21 mouse cellular contexts compared by ENCODE assay signal in the genomic region with DNA sequence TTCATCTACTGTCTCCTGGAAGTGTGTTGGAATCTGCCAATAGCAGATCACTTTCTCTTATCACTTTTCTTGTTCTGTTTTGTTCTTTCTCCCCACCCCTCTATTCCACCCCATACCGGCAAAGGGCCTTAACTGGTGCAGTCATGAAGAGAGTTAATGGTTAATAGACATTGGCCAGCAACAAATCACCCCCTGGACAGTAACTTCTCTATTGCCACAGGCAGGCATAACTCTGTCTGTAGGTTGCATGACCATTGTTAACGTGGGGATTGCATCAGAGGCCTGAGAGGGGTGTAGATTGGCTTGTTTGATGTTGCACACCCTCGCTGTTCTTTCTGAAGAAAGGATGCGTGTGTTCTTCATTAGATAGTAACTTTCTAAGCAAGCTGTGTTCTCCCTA. TPM values are rescaled to one million over a fixed set of nuclear protein-coding genes. Genes with fewer than 3 reads are reported as not detected.
"Had no signal": no experiment of that assay in that cellular context is flagged by ENCODE, and none has a peak within 500 bp of the region (broad histone marks: within the 10 kb centered on the region; RNA-seq: fewer than 3 reads in every experiment).

No protein-coding gene starts in this region.

- H3K4me3 ChIP-seq: intestine, embryonic 15.5 days; layer of hippocampus, adult 2 months; liver, embryonic 15.5 days; midbrain, embryonic 12.5 days; midbrain, embryonic 15.5 days; neural tube, embryonic 12.5 days; neural tube, embryonic 15.5 days had no signal

- H3K9me3 ChIP-seq: intestine, embryonic 15.5 days; liver, embryonic 15.5 days; midbrain, embryonic 12.5 days; midbrain, embryonic 15.5 days; neural tube, embryonic 12.5 days; neural tube, embryonic 15.5 days had no signal

- DNase-seq: kidney, adult 18-20 months; kidney, postnatal 25 days; layer of hippocampus, adult 9-11 months; lung, embryonic 14.5 days; right cerebral cortex, adult 18-20 months; right cerebral cortex, postnatal 14 days; right cerebral cortex, postnatal 4 days; thymus, adult 2 months; thymus, postnatal 14 days; thymus, postnatal 4 days had no signal

- H3K4me1 ChIP-seq: intestine, embryonic 15.5 days; liver, embryonic 15.5 days; midbrain, embryonic 12.5 days; midbrain, embryonic 15.5 days; neural tube, embryonic 12.5 days; neural tube, embryonic 15.5 days had no signal

- H3K9ac ChIP-seq: intestine, embryonic 15.5 days; liver, embryonic 15.5 days; lung, embryonic 14.5 days; midbrain, embryonic 12.5 days; midbrain, embryonic 15.5 days; neural tube, embryonic 12.5 days; neural tube, embryonic 15.5 days had no signal

- H3K27ac ChIP-seq: intestine, embryonic 15.5 days; layer of hippocampus, adult 2 months; liver, embryonic 15.5 days; macrophage; midbrain, embryonic 12.5 days; midbrain, embryonic 15.5 days; neural tube, embryonic 12.5 days; neural tube, embryonic 15.5 days; stomach, postnatal 0 days had no signal

- H3K4me2 ChIP-seq: intestine, embryonic 15.5 days; liver, embryonic 15.5 days; lung, embryonic 14.5 days; midbrain, embryonic 12.5 days; midbrain, embryonic 15.5 days; neural tube, embryonic 12.5 days; neural tube, embryonic 15.5 days had no signal

- ATAC-seq: intestine, embryonic 15.5 days; lung, postnatal 0 days; midbrain, embryonic 15.5 days had no signal

- H3K27me3 ChIP-seq: intestine, embryonic 15.5 days; liver, embryonic 15.5 days; midbrain, embryonic 12.5 days; midbrain, embryonic 15.5 days; neural tube, embryonic 12.5 days; neural tube, embryonic 15.5 days had no signal

RNA-seq across cellular contexts. Expression of gene Snorc, which starts 20.6 kb away (rescaled TPM):
- polyA plus RNA-seq: intestine, embryonic 15.5 days; limb, embryonic 11.5 days; lung, embryonic 14.5 days; lung, postnatal 0 days; macrophage; midbrain, embryonic 12.5 days; neural tube, embryonic 12.5 days; stomach, postnatal 0 days had no signal

RNA-seq across cellular contexts. Expression of gene Kcnj13, which starts 54.9 kb away (rescaled TPM):
- polyA plus RNA-seq: macrophage; thymus, adult 2 months had no signal
